Mouse (Mus musculus) intestine, embryonic 16.5 days (tissue): ENCODE measurements around the gene Cckbr. TPM values are rescaled to one million over a fixed set of nuclear protein-coding genes. Genes with fewer than 3 reads are reported as not detected.
"Not testable (repeated sequence)": the region's sequence is repeated elsewhere in the genome, so short reads cannot be mapped to it uniquely, and the experiment has no call there.

Experiments used
- ATAC-seq: fragments of 200-750 bp; cut with Nextera tagmentation; 2 replicates; pipeline ENCODE4 v1.8.0; 2017; ENCODE audit warnings: moderate TSS enrichment, moderate library complexity
- H3K27ac ChIP-seq: fragments of 300-500 bp; sonication (generic); 2 replicates; pipeline ENCODE4 v1.5.1; 2014; ENCODE audit warnings: mild to moderate bottlenecking, low read length
- H3K27me3 ChIP-seq: fragments of 300-500 bp; sonication (generic); replicated peaks from 2 replicates; pipeline ENCODE4 v1.6.1; 2014; ENCODE audit warnings: low read length, control low read depth, mixed read lengths; ENCODE audit not compliant: control insufficient read depth, insufficient read depth
- H3K36me3 ChIP-seq: fragments of 300-500 bp; sonication (generic); 2 replicates; pipeline ENCODE4 v1.6.1; 2014; ENCODE audit warnings: low read length, control low read depth; ENCODE audit not compliant: control insufficient read depth, insufficient read depth
- H3K4me1 ChIP-seq: fragments of 300-500 bp; sonication (generic); 2 replicates; pipeline ENCODE4 v1.6.1; 2014; ENCODE audit warnings: low read length, control low read depth, mixed read lengths; ENCODE audit not compliant: control insufficient read depth, insufficient read depth
- H3K4me2 ChIP-seq: fragments of 300-500 bp; sonication (generic); 2 replicates; pipeline ENCODE4 v1.6.1; 2014; ENCODE audit warnings: low read depth, low read length, control low read depth
- H3K4me3 ChIP-seq: fragments of 300-500 bp; sonication (generic); 2 replicates; pipeline ENCODE4 v1.5.1; 2014; ENCODE audit warnings: mild to moderate bottlenecking, low read length
- H3K9ac ChIP-seq: fragments of 300-500 bp; sonication (generic); 2 replicates; pipeline ENCODE4 v1.6.1; 2014; ENCODE audit warnings: low read depth, low read length
- H3K9me3 ChIP-seq: fragments of 300-500 bp; sonication (generic); 2 replicates; pipeline ENCODE4 v1.6.1; 2016; ENCODE audit warnings: low read length, control low read depth; ENCODE audit not compliant: control insufficient read depth
- WGBS: fragments of 180-500 bp; shearing (Covaris S2); extraction: QIAGEN DNeasy Blood & Tissue Kit; methylation state at CpG from one replicate; pipeline ENCODE4 v1.1.7; 2014; 5-methylcytosine and 5-hydroxymethylcytosine counted together
- polyA plus RNA-seq: library from polyadenylated mRNA; unstranded; fragments of >200 nt; fragmentation: Nextera tagmentation; extraction: Ambion mirVana; gene quantifications from 2 replicates; pipeline ENCODE4 v1.2.1, GENCODE M21; 2015

Gene Cckbr
- polyA plus RNA-seq, 1 experiment from 2014 or later: 0.10 TPM

DNA sequence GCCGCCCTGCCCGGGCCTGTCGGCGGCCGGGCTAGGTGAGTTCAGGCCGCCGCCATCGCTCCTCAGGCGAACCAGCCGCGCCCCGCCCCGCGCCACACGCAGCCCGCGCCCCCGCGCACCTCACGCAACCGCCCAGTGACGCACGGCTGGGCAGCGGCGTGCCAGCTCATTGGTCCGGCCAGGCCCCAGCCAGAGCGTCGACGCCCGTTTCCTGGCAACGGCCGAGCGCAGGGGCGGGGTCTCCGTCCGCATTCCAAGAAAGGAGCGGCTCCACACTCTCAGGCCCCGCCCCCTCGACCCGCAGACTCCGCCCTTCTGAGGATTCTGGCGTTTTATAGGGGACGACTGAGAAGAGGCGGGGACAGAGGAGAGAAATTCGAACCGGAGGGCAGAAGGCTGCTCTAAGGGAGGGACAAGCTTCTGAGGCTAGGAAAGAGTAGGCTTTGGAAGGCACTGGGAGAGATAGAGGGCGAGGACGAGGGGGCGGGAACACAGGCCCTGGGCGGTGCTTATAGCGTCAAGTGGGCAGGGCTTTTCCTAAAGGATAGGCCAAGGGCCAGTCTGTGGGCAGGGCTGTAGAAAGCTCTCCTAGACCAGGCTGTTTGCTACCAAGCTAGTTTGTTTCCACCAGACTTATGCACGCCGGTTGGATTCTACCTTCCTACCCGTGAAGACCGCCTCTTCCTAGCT, 25.5 kb upstream of the Cckbr start, which contains the start of gene Fam160a2:
Fam160a2 (minus strand) TSS at position 120 of the 690 bp plus-strand sequence.
- H3K4me2 ChIP-seq: peak within 1 kb of the TSS; percentile 67
- H3K4me3 ChIP-seq: peak within 1 kb of the TSS; percentile 95
- peak; percentile 98 for ATAC-seq
- no peaks in the 10 kb centered on the region for H3K27me3 ChIP-seq
- H3K36me3 ChIP-seq: no peaks in the 10 kb centered on the region
- peak within 1 kb of the TSS; percentile 82 for H3K27ac ChIP-seq
- under 1% methylated on average over 55 of the region's 55 CpGs for WGBS
- no peaks in the 10 kb centered on the region for H3K9me3 ChIP-seq
- peak within 1 kb of the TSS; percentile 84 for H3K9ac ChIP-seq
- peaks cover 12% of the 10 kb centered on the region for H3K4me1 ChIP-seq

GRCm38 (mm10) chr7:105404268-105404667, 21.3 kb upstream of the Cckbr start, which contains the start of gene Cnga4:
TSS of gene Cnga4 (plus strand) at chr7:105404568.
- H3K4me2 ChIP-seq: no peak within 1 kb of the TSS
- peaks cover 3% of the 10 kb centered on the region for H3K4me1 ChIP-seq
- no peaks in the 10 kb centered on the region for H3K9me3 ChIP-seq
- H3K4me3 ChIP-seq: no peak within 1 kb of the TSS
- no peak within 1 kb of the TSS for H3K27ac ChIP-seq
- no peak within 1 kb of the TSS for H3K9ac ChIP-seq
- WGBS: 64% methylated on average over 5 of the region's 5 CpGs
- no peak for ATAC-seq
- no peaks in the 10 kb centered on the region for H3K27me3 ChIP-seq
- no peaks in the 10 kb centered on the region for H3K36me3 ChIP-seq

GRCm38 (mm10) chr7:105406322-105406721, 19.2 kb upstream of the Cckbr start:
- Histone ChIP-seq H3K9ac (no peak overlapping the region), H3K27me3 (no peaks in the 10 kb centered on the region), H3K4me2 (no peak overlapping the region), H3K27ac (no peak overlapping the region), H3K36me3 (no peaks in the 10 kb centered on the region), H3K4me3 (no peak overlapping the region), H3K9me3 (no peaks in the 10 kb centered on the region), H3K4me1 (no peaks in the 10 kb centered on the region)
- ATAC-seq: no peak
- 84% methylated on average over 1 of the region's 1 CpGs for WGBS

DNA sequence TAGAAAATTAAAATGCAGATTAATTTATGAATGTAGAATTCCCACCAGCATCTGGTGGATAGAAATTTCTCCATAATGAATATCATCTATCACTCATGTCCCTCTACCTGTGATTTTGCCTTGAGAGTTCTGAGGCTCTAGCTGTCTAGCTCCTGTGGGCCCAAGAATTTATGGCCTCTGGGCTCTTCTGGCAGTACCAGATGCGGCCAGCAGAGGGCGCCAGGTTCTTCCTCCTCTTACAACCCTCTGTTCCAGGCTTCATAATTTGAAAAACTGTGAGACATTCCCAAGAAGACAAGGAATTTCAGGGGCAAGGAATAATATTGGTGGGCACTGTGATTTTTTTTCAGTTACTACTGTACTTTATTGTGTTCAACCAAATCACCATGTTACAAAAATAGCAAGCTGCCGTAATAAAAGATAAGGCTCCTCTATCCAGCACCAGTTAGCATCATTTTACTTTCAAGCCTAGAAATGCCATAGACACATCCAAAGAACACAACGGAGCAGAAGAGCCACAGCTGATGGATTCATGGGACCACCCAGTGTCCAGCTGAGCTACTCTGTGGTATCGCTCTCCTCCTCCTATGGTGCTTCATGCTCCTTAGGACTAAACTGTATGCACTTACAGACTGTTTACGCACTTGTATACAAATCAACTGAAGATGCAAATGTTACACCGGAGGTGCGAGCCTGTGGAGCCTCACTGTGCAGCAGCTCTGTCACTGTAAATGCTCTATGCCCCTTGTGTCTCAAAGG, 13.5 kb upstream of the Cckbr start:
- H3K36me3 ChIP-seq, H3K27ac ChIP-seq, H3K4me2 ChIP-seq, H3K27me3 ChIP-seq, H3K4me1 ChIP-seq, H3K9me3 ChIP-seq, H3K9ac ChIP-seq, H3K4me3 ChIP-seq: not testable (repeated sequence)
- ATAC-seq: 0 out of 2 replicates have a peak, but pooled peaks have one; percentile 56
- 54% methylated on average over 8 of the region's 8 CpGs for WGBS

DNA sequence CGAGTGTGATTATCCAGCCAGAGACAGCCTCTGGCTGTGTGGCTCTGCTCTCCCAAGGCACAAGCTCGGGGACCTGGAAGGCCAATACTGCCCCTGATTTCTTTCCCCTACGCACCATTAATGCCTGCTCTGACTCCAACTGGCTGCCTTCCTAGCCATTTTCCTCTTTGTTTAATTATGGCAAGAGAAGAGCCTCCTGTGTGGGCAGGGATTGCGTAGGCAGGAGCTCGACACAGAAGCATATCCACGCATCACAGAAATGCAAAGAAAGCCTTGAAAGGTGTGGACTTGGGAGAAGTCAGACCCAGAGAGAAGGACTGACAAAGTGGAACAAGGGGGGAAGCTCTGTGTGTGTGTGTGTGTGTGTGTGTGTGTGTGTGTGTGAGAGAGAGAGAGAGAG, 11.1 kb upstream of the Cckbr start:
- no peak overlapping the region for H3K9ac ChIP-seq
- WGBS: 42% methylated on average over 6 of the region's 6 CpGs
- no peaks in the 10 kb centered on the region for H3K36me3 ChIP-seq
- no peaks in the 10 kb centered on the region for H3K9me3 ChIP-seq
- H3K27ac ChIP-seq: no peak overlapping the region
- ATAC-seq: no peak
- H3K4me3 ChIP-seq: no peak overlapping the region
- H3K4me1 ChIP-seq: no peaks in the 10 kb centered on the region
- H3K4me2 ChIP-seq: no peak overlapping the region
- H3K27me3 ChIP-seq: no peaks in the 10 kb centered on the region

DNA sequence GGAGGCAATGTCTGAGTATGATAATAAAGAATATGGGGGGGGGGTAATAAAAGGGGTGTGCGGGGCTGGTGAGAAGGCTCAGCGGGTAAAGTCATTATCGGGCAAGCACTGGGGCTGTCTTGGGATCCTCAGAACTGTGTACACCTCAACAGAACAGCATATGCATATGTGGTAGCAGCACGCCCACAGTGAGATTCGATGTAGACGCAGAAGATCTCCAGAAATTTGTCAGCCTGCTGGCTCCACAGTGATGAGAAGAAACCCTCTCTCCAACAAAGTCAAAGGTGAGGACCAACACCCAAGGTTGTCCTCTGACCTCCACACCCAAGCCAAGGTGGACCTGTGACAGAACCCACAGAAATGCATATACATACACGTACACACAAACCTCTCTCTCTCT, 9.0 kb upstream of the Cckbr start:
- no peaks in the 10 kb centered on the region for H3K4me1 ChIP-seq
- H3K36me3 ChIP-seq: no peaks in the 10 kb centered on the region
- H3K4me2 ChIP-seq: no peak overlapping the region
- no peaks in the 10 kb centered on the region for H3K9me3 ChIP-seq
- WGBS: 83% methylated on average over 7 of the region's 7 CpGs
- H3K27me3 ChIP-seq: no peaks in the 10 kb centered on the region
- H3K27ac ChIP-seq: no peak overlapping the region
- ATAC-seq: no peak
- H3K9ac ChIP-seq: no peak overlapping the region
- no peak overlapping the region for H3K4me3 ChIP-seq

- Histone ChIP-seq H3K27me3 (no peaks in the 10 kb centered on the region), H3K27ac (no peak overlapping the region), H3K4me2 (no peak overlapping the region), H3K4me3 (no peak overlapping the region), H3K9ac (no peak overlapping the region), H3K4me1 (no peaks in the 10 kb centered on the region), H3K36me3 (no peaks in the 10 kb centered on the region), H3K9me3 (no peaks in the 10 kb centered on the region)
- WGBS: 86% methylated on average over 5 of the region's 5 CpGs
- ATAC-seq: no peak
These were observed 7.4 kb upstream of the Cckbr start for GRCm38 (mm10) chr7:105418106-105418505.

DNA sequence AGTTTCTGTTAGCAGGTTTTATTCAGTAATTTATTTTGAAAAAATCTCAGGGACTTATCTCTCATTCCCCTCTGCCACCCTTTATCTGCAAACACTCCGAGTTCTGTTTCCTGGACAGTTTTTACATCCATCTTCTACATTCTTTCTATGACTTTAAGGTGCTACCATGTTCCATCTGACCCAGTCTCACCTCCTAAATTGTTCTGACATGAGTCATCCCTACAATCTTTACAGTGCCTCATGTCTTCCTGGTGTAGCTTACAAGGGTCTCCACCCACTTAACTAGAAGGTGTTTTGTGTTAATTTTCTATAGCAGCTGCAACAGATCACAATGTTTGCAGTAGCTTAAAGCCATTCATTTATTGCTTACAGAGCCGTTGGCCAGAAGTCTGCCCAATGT, 4.6 kb upstream of the Cckbr start:
- Histone ChIP-seq H3K4me1 (0 out of 2 replicates have a peak, but pooled peaks cover 6% of the 10 kb centered on the region), H3K4me2 (no peak overlapping the region), H3K27ac (no peak overlapping the region), H3K36me3 (no peaks in the 10 kb centered on the region), H3K9me3 (no peaks in the 10 kb centered on the region), H3K9ac (no peak overlapping the region), H3K4me3 (no peak overlapping the region), H3K27me3 (peaks cover 12% of the 10 kb centered on the region)
- 27% methylated on average over 2 of the region's 2 CpGs for WGBS
- ATAC-seq: no peak

DNA sequence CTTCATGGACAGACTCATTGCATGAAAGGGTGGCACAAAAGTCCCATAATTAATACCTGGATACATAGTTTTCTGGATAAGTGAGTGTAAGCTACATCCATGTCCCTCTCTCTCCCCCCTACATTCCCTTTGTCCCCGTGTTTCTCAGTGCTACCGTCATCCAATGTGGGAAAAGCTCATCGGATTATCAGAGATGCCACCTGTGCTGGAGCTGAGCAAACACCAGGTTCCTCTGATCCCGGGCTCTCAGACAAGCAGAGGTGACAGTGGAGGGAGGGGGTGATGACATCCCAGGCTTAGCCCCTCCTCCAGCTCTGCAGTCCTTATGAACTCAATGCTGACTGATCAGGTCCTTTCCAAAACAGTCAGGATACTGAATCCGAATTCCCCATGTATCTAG, 1.2 kb upstream of the Cckbr start:
- H3K4me2 ChIP-seq: no peak overlapping the region
- no peak overlapping the region for H3K27ac ChIP-seq
- no peak overlapping the region for H3K9ac ChIP-seq
- H3K4me3 ChIP-seq: no peak overlapping the region
- ATAC-seq: no peak
- H3K36me3 ChIP-seq: no peaks in the 10 kb centered on the region
- H3K4me1 ChIP-seq: 0 out of 2 replicates have a peak, but pooled peaks cover 8% of the 10 kb centered on the region
- no peaks in the 10 kb centered on the region for H3K9me3 ChIP-seq
- 25% methylated on average over 5 of the region's 5 CpGs for WGBS
- H3K27me3 ChIP-seq: peaks cover 16% of the 10 kb centered on the region
